Mouse (Mus musculus) retina, adult 2 months (tissue): ENCODE measurements around the gene Leng9.
"Not testable (repeated sequence)": the region's sequence is repeated elsewhere in the genome, so short reads cannot be mapped to it uniquely, and the experiment has no call there.

Experiments
- DNase-seq: peaks from one replicate; pipeline ENCODE4 v3.0.0-alpha.2; 2012; ENCODE audit warnings: low read depth, low spot score

Leng9 gene

GRCm38 (mm10) chr7:4150059-4150541, at the start of gene Leng9:
Gene Leng9, minus strand, starts transcription at chr7:4150374.
- DNase-seq: no peak

- no peak for DNase-seq
Measured at GRCm38 (mm10) chr7:4178438-4178837, 28.3 kb upstream of the Leng9 start.

- DNase-seq: no peak
Measured at GRCm38 (mm10) chr7:4170193-4170938, 20.2 kb upstream of the Leng9 start.

- DNase-seq: no peak
Measured at GRCm38 (mm10) chr7:4167098-4167497, 16.9 kb upstream of the Leng9 start.

- DNase-seq: no peak
Measured at GRCm38 (mm10) chr7:4165286-4165685, 15.1 kb upstream of the Leng9 start.

- no peak for DNase-seq
Measured at GRCm38 (mm10) chr7:4164090-4164910, 14.1 kb upstream of the Leng9 start, which contains the start of gene Cdc42ep5. Gene Cdc42ep5, minus strand, starts transcription at chr7:4164860.

GRCm38 (mm10) chr7:4163571-4164072, 13.4 kb upstream of the Leng9 start:
- no peak for DNase-seq

- not testable (repeated sequence) for DNase-seq
Measured at GRCm38 (mm10) chr7:4161596-4161995, 11.4 kb upstream of the Leng9 start.

- DNase-seq: no peak
Measured at GRCm38 (mm10) chr7:4154976-4155375, 4.8 kb upstream of the Leng9 start.

- DNase-seq: no peak
Measured at GRCm38 (mm10) chr7:4154356-4154755, 4.2 kb upstream of the Leng9 start.

- DNase-seq: no peak
Measured at GRCm38 (mm10) chr7:4151241-4151640, 1.1 kb upstream of the Leng9 start.

- no peak for DNase-seq
Measured at GRCm38 (mm10) chr7:4150811-4151221, 642 bp upstream of the Leng9 start.

- DNase-seq: no peak
Measured at GRCm38 (mm10) chr7:4149209-4150054, 742 bp downstream of the Leng9 start.

- DNase-seq: no peak
Measured at GRCm38 (mm10) chr7:4148341-4149208, 1.6 kb downstream of the Leng9 start.

GRCm38 (mm10) chr7:4147836-4148235, 2.3 kb downstream of the Leng9 start:
- DNase-seq: no peak

- no peak for DNase-seq
Measured at GRCm38 (mm10) chr7:4147371-4147770, 2.8 kb downstream of the Leng9 start.

GRCm38 (mm10) chr7:4146241-4147180, 3.7 kb downstream of the Leng9 start:
- DNase-seq: no peak

GRCm38 (mm10) chr7:4145552-4146190, 4.5 kb downstream of the Leng9 start:
- DNase-seq: no peak
